Mouse (Mus musculus) limb, embryonic 15.5 days (tissue): ENCODE measurements around the gene Tkfc. TPM values are rescaled to one million over a fixed set of nuclear protein-coding genes. Genes with fewer than 3 reads are reported as not detected.

Source experiments
- ATAC-seq: fragments of 200-750 bp; cut with Nextera tagmentation; 2 replicates; pipeline ENCODE4 v1.8.0; 2017; ENCODE audit warnings: low read depth, moderate TSS enrichment; ENCODE audit not compliant: insufficient number of reproducible peaks, low FRiP score, low TSS enrichment
- H3K27ac ChIP-seq: fragments of 300-500 bp; sonication (generic); 2 replicates; pipeline ENCODE4 v1.5.1; 2015; ENCODE audit warnings: moderate library complexity, mild to moderate bottlenecking, inconsistent platforms
- H3K27me3 ChIP-seq: fragments of 300-500 bp; sonication (generic); 2 replicates; pipeline ENCODE4 v1.6.1; 2015; ENCODE audit warnings: inconsistent platforms
- H3K36me3 ChIP-seq: fragments of 300-500 bp; sonication (generic); 2 replicates; pipeline ENCODE4 v1.6.1; 2015; ENCODE audit warnings: inconsistent platforms
- H3K4me1 ChIP-seq: fragments of 300-500 bp; sonication (generic); 2 replicates; pipeline ENCODE4 v1.6.1; 2015; ENCODE audit warnings: inconsistent platforms
- H3K4me2 ChIP-seq: fragments of 300-500 bp; sonication (generic); 2 replicates; pipeline ENCODE4 v1.6.1; 2015; ENCODE audit warnings: mild to moderate bottlenecking, inconsistent platforms
- H3K4me3 ChIP-seq: fragments of 300-500 bp; sonication (generic); 2 replicates; pipeline ENCODE4 v1.5.1; 2015; ENCODE audit warnings: mild to moderate bottlenecking, inconsistent platforms
- H3K9ac ChIP-seq: fragments of 300-500 bp; sonication (generic); 2 replicates; pipeline ENCODE4 v1.6.1; 2015; ENCODE audit warnings: inconsistent platforms
- H3K9me3 ChIP-seq: fragments of 300-500 bp; sonication (generic); 2 replicates; pipeline ENCODE4 v1.6.1; 2016; ENCODE audit warnings: inconsistent platforms
- WGBS: fragments of 180-500 bp; shearing (Covaris S2); methylation state at CpG from one replicate; pipeline ENCODE4 v1.1.7; 2015; 5-methylcytosine and 5-hydroxymethylcytosine counted together
- polyA plus RNA-seq: library from polyadenylated mRNA; unstranded; fragments of >200 nt; fragmentation: Nextera tagmentation; extraction: Ambion mirVana; gene quantifications from 2 replicates; pipeline ENCODE4 v1.2.1, GENCODE M21; 2015

Gene Tkfc
- polyA plus RNA-seq, 1 experiment from 2014 or later, result 12.0 TPM

- H3K4me3 ChIP-seq, result no peak overlapping the region
- H3K36me3 ChIP-seq, result peaks cover 20% of the 10 kb centered on the region
- H3K4me2 ChIP-seq, result no peak overlapping the region
- WGBS, result 50% methylated on average over 7 of the region's 7 CpGs
- no peak for ATAC-seq
- H3K9me3 ChIP-seq, result no peaks in the 10 kb centered on the region
- 0 out of 2 replicates have a peak, but pooled peaks cover 4% of the 10 kb centered on the region for H3K4me1 ChIP-seq
- H3K27me3 ChIP-seq, result no peaks in the 10 kb centered on the region
- no peak overlapping the region for H3K9ac ChIP-seq
- no peak overlapping the region for H3K27ac ChIP-seq
These were observed 21.8 kb downstream of the Tkfc start for GRCm38 (mm10) chr19:10583550-10584146.

DNA sequence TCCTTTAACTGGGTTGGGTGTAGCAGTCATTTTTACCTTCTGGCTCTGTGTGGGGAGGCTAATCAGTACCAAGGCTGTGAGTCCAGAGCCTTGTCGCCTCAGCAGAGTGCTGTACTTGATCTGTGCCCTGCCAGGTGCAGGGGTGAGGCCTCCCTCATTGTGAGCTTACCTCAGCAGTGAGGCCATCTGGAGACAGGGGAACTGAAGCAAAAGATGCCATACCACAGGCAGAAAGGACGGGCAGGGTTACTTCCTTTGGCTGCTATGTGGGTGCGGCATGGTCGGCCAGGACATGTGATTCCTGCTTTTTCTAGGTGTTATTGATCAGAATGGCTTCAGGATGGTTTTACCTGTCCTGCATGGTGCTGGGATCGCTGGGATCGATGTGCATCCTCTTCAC, 23.5 kb downstream of the Tkfc start:
- Histone ChIP-seq H3K9me3 (no peaks in the 10 kb centered on the region), H3K9ac (no peak overlapping the region), H3K4me2 (no peak overlapping the region), H3K36me3 (0 out of 2 replicates have a peak, but pooled peaks cover 12% of the 10 kb centered on the region), H3K4me1 (peaks cover 13% of the 10 kb centered on the region), H3K4me3 (no peak overlapping the region), H3K27ac (no peak overlapping the region), H3K27me3 (no peaks in the 10 kb centered on the region)
- no peak for ATAC-seq
- 76% methylated on average over 6 of the region's 6 CpGs for WGBS

DNA sequence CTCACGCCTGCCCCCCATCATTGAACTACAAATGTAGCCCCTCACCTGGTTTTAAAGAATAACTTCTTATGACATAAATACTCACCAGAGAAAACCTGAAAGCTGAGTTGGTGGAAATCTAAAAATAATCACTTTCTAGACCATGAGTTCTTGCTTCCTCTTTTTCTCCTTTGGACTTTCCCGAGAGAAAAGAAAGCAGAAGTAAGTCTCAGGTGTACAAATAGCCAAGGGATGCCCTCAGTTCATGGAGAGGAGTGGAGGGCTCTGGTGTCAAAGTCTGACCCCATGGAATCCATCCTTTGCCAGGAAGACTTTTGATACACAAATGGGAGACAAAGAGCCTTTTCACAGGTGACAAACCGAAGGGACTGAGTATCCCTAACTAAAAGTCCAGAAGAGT, 24.7 kb downstream of the Tkfc start:
- WGBS, result 75% methylated on average over 3 of the region's 3 CpGs
- Histone ChIP-seq H3K4me3 (no peak overlapping the region), H3K4me1 (peaks cover 16% of the 10 kb centered on the region), H3K9ac (no peak overlapping the region), H3K27ac (no peak overlapping the region), H3K27me3 (no peaks in the 10 kb centered on the region), H3K9me3 (no peaks in the 10 kb centered on the region), H3K36me3 (0 out of 2 replicates have a peak, but pooled peaks cover 7% of the 10 kb centered on the region), H3K4me2 (no peak overlapping the region)
- no peak for ATAC-seq

DNA sequence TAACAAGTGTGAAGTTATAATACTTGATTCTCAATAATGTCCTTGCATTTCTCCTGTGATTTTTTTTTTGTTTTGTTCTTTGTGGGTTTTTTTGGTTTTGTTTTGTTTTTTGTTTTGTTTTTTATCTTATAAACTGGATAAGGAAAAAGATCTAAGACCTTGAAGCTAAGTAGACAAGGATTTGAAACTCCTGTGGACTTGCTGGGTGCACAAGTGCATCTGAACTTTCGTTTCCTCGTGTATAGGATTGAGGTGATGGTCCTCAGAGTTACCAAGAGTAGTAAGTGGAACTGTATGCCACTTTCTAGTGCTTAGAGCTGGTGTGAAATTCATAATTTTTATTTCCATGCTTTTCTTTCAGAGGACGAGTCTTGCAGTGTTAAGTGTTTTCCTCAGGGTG, 25.4 kb downstream of the Tkfc start:
- Histone ChIP-seq H3K27me3 (no peaks in the 10 kb centered on the region), H3K4me2 (no peak overlapping the region), H3K9ac (no peak overlapping the region), H3K9me3 (no peaks in the 10 kb centered on the region), H3K36me3 (peaks cover 6% of the 10 kb centered on the region), H3K27ac (no peak overlapping the region), H3K4me3 (no peak overlapping the region), H3K4me1 (peaks cover 16% of the 10 kb centered on the region)
- WGBS, result 78% methylated on average over 3 of the region's 3 CpGs
- no peak for ATAC-seq

DNA sequence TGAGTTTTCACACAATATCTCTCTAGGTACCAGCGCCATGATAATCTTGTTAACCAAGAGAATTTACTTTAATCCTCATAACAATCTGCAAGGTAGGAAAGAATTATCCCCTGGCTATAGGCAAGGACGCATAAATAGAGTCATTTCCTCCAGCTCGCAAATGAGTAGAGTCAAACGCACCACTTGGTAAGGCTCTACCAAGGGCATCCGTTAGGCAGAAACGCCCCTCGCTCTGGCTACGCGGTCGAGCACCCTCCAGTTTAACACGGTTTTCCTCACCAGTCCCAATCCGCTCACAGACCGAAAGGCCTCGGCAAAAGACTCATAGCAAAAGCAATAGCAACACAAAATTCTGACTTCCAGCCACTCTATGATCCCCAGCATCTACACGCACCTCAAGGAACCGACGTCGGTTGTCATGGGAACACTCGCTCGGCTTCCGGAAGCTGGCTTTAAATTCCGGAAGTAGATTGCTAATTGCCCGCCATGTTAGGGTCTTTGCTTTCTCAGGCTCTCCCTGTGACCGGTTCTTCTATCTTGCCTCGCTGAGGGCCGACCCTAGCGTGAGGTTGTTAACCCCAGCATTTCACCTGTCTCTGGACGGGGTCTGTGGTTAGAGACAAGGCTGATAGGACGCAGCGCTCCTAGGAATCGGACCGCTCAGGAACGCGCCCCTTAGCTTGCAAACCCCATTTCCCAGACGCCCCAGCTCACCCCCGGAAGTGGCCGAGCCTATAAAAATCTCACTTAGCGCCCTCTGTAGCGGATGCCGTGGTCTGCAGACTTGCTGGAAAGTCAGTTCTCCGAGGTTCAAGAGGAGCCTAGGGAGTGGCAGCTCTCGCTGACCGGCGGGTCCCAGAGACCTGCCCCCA, 28.5 kb downstream of the Tkfc start, which contains the start of the genes Cyb561a3 and Tmem138:
Gene Cyb561a3 (plus strand): TSS at position 483 of the 872 bp plus-strand sequence.
Gene Tmem138 (minus strand): TSS at position 673 of the 872 bp plus-strand sequence.
- WGBS, result under 1% methylated on average over 44 of the region's 44 CpGs
- Histone ChIP-seq H3K4me3 (peak within 1 kb of the TSS; percentile 68), H3K27ac (peak within 1 kb of the TSS; percentile 90), H3K9ac (peak within 1 kb of the TSS; percentile 50), H3K36me3 (peaks cover 28% of the 10 kb centered on the region), H3K4me2 (peak within 1 kb of the TSS; percentile 75), H3K4me1 (peaks cover 16% of the 10 kb centered on the region), H3K9me3 (no peaks in the 10 kb centered on the region), H3K27me3 (no peaks in the 10 kb centered on the region)
- ATAC-seq, result peak; percentile 94

DNA sequence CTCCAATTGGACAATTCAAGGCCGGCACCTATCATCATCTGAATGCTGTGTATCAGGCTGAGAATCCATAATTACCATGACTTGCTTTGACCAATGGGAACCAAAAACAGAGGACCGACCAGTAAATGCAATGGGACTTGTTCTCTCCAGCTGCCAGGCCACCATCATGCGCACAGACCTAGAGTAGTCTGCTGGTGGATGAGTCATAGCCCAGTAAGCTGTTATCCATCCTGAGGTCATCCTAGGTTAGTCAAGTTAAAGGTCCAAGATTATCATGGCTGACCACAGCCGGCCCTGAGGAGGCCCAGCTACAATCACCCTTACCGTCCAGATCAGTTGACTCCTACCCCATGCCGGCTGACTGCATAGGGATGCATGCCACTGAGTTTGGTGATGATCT, 35.8 kb downstream of the Tkfc start:
- Histone ChIP-seq H3K4me1 (no peaks in the 10 kb centered on the region), H3K4me2 (no peak overlapping the region), H3K36me3 (peaks cover 49% of the 10 kb centered on the region), H3K9ac (no peak overlapping the region), H3K4me3 (no peak overlapping the region), H3K9me3 (no peaks in the 10 kb centered on the region), H3K27me3 (no peaks in the 10 kb centered on the region), H3K27ac (no peak overlapping the region)
- 97% methylated on average over 6 of the region's 6 CpGs for WGBS
- ATAC-seq, result no peak

- Histone ChIP-seq H3K36me3 (peaks cover 15% of the 10 kb centered on the region), H3K4me3 (no peak overlapping the region), H3K9me3 (no peaks in the 10 kb centered on the region), H3K27ac (no peak overlapping the region), H3K4me2 (no peak overlapping the region), H3K4me1 (no peaks in the 10 kb centered on the region), H3K27me3 (no peaks in the 10 kb centered on the region), H3K9ac (no peak overlapping the region)
- no peak for ATAC-seq
- WGBS, result 80% methylated on average over 4 of the region's 4 CpGs
These were observed 40.2 kb downstream of the Tkfc start for GRCm38 (mm10) chr19:10565217-10565616.

- H3K4me2 ChIP-seq, result no peak overlapping the region
- WGBS, result 82% methylated on average over 6 of the region's 6 CpGs
- no peak for ATAC-seq
- no peak overlapping the region for H3K4me3 ChIP-seq
- no peak overlapping the region for H3K9ac ChIP-seq
- peaks cover 7% of the 10 kb centered on the region; the same call in 1 of the 2 replicates for H3K36me3 ChIP-seq
- H3K27ac ChIP-seq, result no peak overlapping the region
- H3K27me3 ChIP-seq, result no peaks in the 10 kb centered on the region
- no peaks in the 10 kb centered on the region for H3K4me1 ChIP-seq
- H3K9me3 ChIP-seq, result no peaks in the 10 kb centered on the region
These were observed 41.2 kb downstream of the Tkfc start for GRCm38 (mm10) chr19:10564278-10564677.

DNA sequence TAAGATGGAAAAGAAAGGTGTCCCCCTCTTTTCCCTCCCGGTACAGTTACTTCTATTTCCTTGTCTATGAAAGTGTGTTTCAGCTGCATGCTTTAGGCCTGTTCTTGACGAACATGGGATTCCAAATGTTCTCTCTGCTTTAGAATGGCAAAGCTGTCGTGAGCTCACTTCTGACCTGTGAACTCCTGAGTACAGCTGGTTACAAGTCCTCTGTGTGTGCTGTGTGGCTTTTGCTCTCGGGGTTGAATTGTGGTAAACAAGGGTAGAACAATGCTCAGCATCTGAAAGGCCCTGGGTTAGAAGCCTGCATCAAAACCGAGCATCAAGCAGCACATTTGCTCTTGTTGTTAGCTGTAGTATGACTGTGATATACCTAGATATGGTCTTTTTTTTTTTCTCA, 43.1 kb downstream of the Tkfc start:
- H3K4me1 ChIP-seq, result no peaks in the 10 kb centered on the region
- H3K27ac ChIP-seq, result no peak overlapping the region
- no peaks in the 10 kb centered on the region for H3K36me3 ChIP-seq
- no peak overlapping the region for H3K4me2 ChIP-seq
- no peak overlapping the region for H3K4me3 ChIP-seq
- H3K9ac ChIP-seq, result no peak overlapping the region
- no peak for ATAC-seq
- WGBS, result 61% methylated on average over 5 of the region's 5 CpGs
- H3K9me3 ChIP-seq, result no peaks in the 10 kb centered on the region
- no peaks in the 10 kb centered on the region for H3K27me3 ChIP-seq

DNA sequence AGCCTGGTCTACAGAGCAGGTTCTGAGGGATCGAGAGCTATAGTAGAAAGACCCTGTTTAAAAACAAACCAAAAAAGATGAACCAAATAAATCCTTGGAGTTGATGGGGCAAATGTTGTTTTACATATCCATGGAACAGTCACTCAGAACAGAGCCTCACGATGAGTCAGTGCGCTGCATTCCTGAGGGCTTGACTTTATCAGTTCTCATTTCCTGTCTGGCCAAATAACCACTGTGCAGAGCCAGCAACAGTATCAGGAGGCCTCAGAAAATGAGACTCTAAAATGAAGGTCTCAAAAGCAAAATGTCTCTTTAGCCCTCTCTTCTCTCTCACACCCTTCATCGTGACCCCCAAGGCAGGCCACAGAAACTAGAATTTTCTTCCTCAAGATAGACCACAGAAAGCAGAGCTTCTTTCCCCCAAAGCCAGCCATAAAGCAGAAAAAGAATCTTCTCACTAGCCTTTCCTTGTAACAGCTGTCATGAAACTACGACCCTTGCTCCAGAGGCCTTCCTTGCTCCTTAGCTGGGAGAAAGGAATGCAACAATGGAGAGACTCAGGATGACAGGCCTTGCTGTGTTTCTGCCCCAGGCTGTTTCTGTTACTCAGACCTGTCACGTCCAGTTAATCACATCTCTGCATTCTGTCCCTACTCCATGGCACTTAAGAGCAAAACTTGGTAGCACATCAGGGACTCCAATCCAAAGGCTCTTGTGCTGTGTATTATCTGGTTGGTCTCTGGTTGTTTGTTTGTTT, 43.7 kb downstream of the Tkfc start:
- WGBS, result 46% methylated on average over 6 of the region's 6 CpGs
- no peaks in the 10 kb centered on the region for H3K36me3 ChIP-seq
- H3K4me2 ChIP-seq, result no peak overlapping the region
- H3K4me3 ChIP-seq, result no peak overlapping the region
- H3K9me3 ChIP-seq, result no peaks in the 10 kb centered on the region
- no peaks in the 10 kb centered on the region for H3K27me3 ChIP-seq
- 0 out of 2 replicates have a peak overlapping the region, but pooled peaks have one; percentile 23 for H3K27ac ChIP-seq
- no peaks in the 10 kb centered on the region for H3K4me1 ChIP-seq
- H3K9ac ChIP-seq, result no peak overlapping the region
- ATAC-seq, result no peak

- Histone ChIP-seq H3K36me3 (no peaks in the 10 kb centered on the region), H3K4me1 (peaks cover 9% of the 10 kb centered on the region), H3K9ac (no peak overlapping the region), H3K9me3 (no peaks in the 10 kb centered on the region), H3K27me3 (no peaks in the 10 kb centered on the region), H3K4me2 (no peak overlapping the region), H3K27ac (no peak overlapping the region), H3K4me3 (no peak overlapping the region)
- WGBS, result 43% methylated on average over 5 of the region's 5 CpGs
- ATAC-seq, result no peak
These were observed 45.3 kb downstream of the Tkfc start for GRCm38 (mm10) chr19:10560108-10560507.
